Mouse (Mus musculus) brain, embryonic 14.5 days (tissue): ENCODE measurements around the gene Aqp3.

ENCODE experiments used
- CTCF ChIP-seq: fragments of 200-500 bp; IDR thresholded peaks from 2 replicates; pipeline ENCODE4 v1.5.1; 2012; ENCODE audit warnings: inconsistent platforms, mild to moderate bottlenecking, moderate library complexity, borderline replicate concordance; ENCODE audit not compliant: insufficient read depth, insufficient read length; ENCODE audit errors: extremely low read depth
- POLR2A ChIP-seq: fragments of 200-500 bp; IDR thresholded peaks from 2 replicates; pipeline ENCODE4 v1.6.1; 2012; ENCODE audit warnings: mild to moderate bottlenecking, inconsistent platforms, borderline replicate concordance; ENCODE audit not compliant: poor library complexity, insufficient read depth, insufficient read length, severe bottlenecking; ENCODE audit errors: extremely low read depth

GRCm38 (mm10) chr4:41115793-41116192 lies 17.8 kb upstream of the Aqp3 start:
- TF ChIP-seq CTCF (no peak), POLR2A (no peak)
